Mouse (Mus musculus) liver, embryonic 14.5 days (tissue): ENCODE measurements around the gene Gucy2d.

ENCODE experiments used
- CTCF ChIP-seq: IDR thresholded peaks from 2 replicates; pipeline ENCODE4 v1.5.1; 2016; ENCODE audit warnings: antibody characterized with exemption, low read depth, control low read depth
- EP300 ChIP-seq: IDR thresholded peaks from 2 replicates; pipeline ENCODE4 v1.6.1; 2016; ENCODE audit warnings: antibody characterized with exemption, low read depth

DNA sequence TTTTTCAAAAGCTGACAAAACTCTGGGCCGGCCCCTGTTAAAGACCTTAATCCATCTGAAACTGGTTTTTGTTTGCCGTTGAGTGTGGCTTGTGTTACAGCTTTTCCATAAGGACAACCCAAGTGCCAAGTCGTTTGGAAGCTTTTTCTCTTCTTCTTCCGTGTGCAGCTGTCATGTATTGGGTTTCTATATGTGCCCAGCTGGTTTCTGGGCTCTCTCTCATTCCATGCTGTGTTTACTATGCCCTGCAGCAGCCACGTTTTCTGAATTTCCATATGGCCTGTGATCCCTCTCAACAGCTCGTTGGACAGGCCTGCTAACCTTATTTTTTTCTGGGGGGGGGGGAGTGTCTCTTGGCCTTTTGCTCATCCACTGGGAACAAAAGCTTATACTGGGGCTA lies 15.8 kb upstream of the Gucy2d start:
- no peak for TF ChIP-seq CTCF
- TF ChIP-seq EP300 = no peak
